Comparison of ENCODE assay signal across 8 mouse cellular contexts in the genomic region with DNA sequence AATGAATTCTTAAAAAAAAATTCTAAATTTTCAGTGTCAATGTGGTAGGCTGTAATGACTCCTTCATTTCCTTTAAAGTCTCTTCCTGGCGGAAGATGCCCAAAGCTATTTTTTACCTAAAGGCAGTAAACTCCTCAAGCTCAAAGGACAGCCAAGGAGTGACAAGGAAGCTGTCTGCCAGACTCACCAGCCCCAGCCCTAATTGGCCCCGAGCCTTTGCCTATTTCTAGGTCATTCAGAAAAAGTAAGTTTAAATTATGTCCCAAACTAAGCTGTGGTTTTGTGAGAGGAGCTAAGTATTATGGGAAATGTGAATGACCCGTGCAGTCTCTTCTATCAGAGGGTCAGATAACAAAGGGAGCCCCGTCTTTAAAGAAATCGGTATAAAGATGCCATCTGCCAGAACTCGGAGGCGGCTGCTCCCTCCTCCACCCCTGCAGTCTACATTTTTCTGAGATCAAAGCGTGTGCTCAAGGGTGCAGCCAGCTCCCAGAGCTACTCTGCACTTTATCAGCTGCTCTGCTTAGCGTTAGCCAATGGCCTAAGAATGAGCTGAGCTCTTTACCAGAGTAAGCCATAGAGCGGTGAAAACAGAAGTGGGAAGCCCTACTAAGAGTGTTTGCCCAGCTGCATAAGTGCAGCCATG. TPM values are rescaled to one million over a fixed set of nuclear protein-coding genes. Genes with fewer than 3 reads are reported as not detected.
DNase-seq lines count a peak whose midpoint lies in the region; ATAC-seq and TF ChIP-seq lines count a peak whose summit lies in the region.

No protein-coding gene starts in this region.

- TF ChIP-seq CTCF in midbrain, postnatal 0 days (IDR thresholded peaks at IDR 0.05): no peak

- H3K27ac ChIP-seq in kidney, embryonic 15.5 days: peak overlapping the region; percentile 24; the same call in 1 of the 2 replicates
- H3K27ac ChIP-seq in midbrain, postnatal 0 days (ENCODE audit: low read depth, low read length): no peak overlapping the region
- no peak overlapping the region for H3K27ac ChIP-seq in liver, embryonic 12.5 days

- no peaks in the 10 kb centered on the region for H3K36me3 ChIP-seq in kidney, embryonic 15.5 days
- H3K36me3 ChIP-seq in midbrain, postnatal 0 days (ENCODE audit: insufficient read depth, low read length): no peaks in the 10 kb centered on the region
- no peaks in the 10 kb centered on the region for H3K36me3 ChIP-seq in liver, embryonic 12.5 days

- peak; percentile 38; the same call in 1 of the 2 replicates for ATAC-seq in kidney, embryonic 15.5 days (replicated peaks; ENCODE audit: low FRiP score)
- 0 out of 2 replicates have a peak, but pooled peaks have one; percentile 41 for ATAC-seq in midbrain, postnatal 0 days (ENCODE audit: low FRiP score)
- no peak for ATAC-seq in CD4-positive, CD25-positive, alpha-beta regulatory T cell, adult 4 months
- no peak for ATAC-seq in liver, embryonic 12.5 days

- peaks cover 23% of the 10 kb centered on the region for H3K4me1 ChIP-seq in kidney, embryonic 15.5 days
- H3K4me1 ChIP-seq in midbrain, postnatal 0 days (ENCODE audit: insufficient read depth, low read length): 0 out of 2 replicates have a peak, but pooled peaks cover 6% of the 10 kb centered on the region
- H3K4me1 ChIP-seq in liver, embryonic 12.5 days: no peaks in the 10 kb centered on the region

- no peaks in the 10 kb centered on the region for H3K27me3 ChIP-seq in kidney, embryonic 15.5 days
- H3K27me3 ChIP-seq in midbrain, postnatal 0 days (ENCODE audit: insufficient read depth, low read length): no peaks in the 10 kb centered on the region
- H3K27me3 ChIP-seq in liver, embryonic 12.5 days (replicated peaks): peaks cover 27% of the 10 kb centered on the region

- H3K4me3 ChIP-seq in kidney, embryonic 15.5 days (replicated peaks): no peak overlapping the region
- H3K4me3 ChIP-seq in midbrain, postnatal 0 days (ENCODE audit: low read depth, low read length): no peak overlapping the region
- no peak overlapping the region for H3K4me3 ChIP-seq in liver, embryonic 12.5 days

- no peak overlapping the region for H3K9ac ChIP-seq in kidney, embryonic 15.5 days
- H3K9ac ChIP-seq in midbrain, postnatal 0 days (replicated peaks; ENCODE audit: low read length, poor library complexity, severe bottlenecking): no peak overlapping the region
- no peak overlapping the region for H3K9ac ChIP-seq in liver, embryonic 12.5 days

- peak overlapping the region; percentile 33 for H3K4me2 ChIP-seq in kidney, embryonic 15.5 days
- H3K4me2 ChIP-seq in midbrain, postnatal 0 days (ENCODE audit: low read depth, low read length, poor library complexity, severe bottlenecking): no peak overlapping the region; the same call in 1 of the 2 replicates
- H3K4me2 ChIP-seq in liver, embryonic 12.5 days: no peak overlapping the region

- WGBS in kidney, embryonic 15.5 days: 10% methylated on average over 10 of the region's 10 CpGs
- WGBS in midbrain, postnatal 0 days: 8% methylated on average over 10 of the region's 10 CpGs
- 26% methylated on average over 10 of the region's 10 CpGs for WGBS in liver, embryonic 12.5 days (ENCODE audit: insufficient replicate concordance)

- intact Hi-C loops in left cerebral cortex, postnatal 10 days (cut with DNase I): no loop called here

- no peaks in the 10 kb centered on the region for H3K9me3 ChIP-seq in kidney, embryonic 15.5 days (replicated peaks)
- no peaks in the 10 kb centered on the region for H3K9me3 ChIP-seq in midbrain, postnatal 0 days (ENCODE audit: low read length)
- H3K9me3 ChIP-seq in liver, embryonic 12.5 days (replicated peaks): 0 out of 2 replicates have a peak, but pooled peaks cover 3% of the 10 kb centered on the region

- no peak for DNase-seq in kidney, adult 8-10 months
- DNase-seq in embryo, embryonic 10 days (ENCODE audit: low spot score): peak; percentile 77
- peak; percentile 20 for DNase-seq in heart, postnatal 4 days
- no peak for DNase-seq in midbrain, postnatal 0 days (ENCODE audit: low spot score)
- no peak for DNase-seq in left cerebral cortex, postnatal 10 days (ENCODE audit: extremely low spot score in 1 of 2, low spot score in 2 of 2)

RNA-seq across cellular contexts. Expression of a gene that starts 7.9 kb away (rescaled TPM):
- 45.3 and 47.1 TPM in 2 replicates for polyA plus RNA-seq in kidney, embryonic 15.5 days (2015; fragmentation: Nextera tagmentation; extraction: Ambion mirVana)
- 100 to 1,000 TPM; 140 to 145 TPM for total RNA-seq in heart, postnatal 4 days (2021)
- total RNA-seq in midbrain, postnatal 0 days (2014; rRNA removed): 230 and 255 TPM in 2 replicates
- 285 and 290 TPM in 2 replicates for polyA plus RNA-seq in midbrain, postnatal 0 days (2015; fragmentation: Nextera tagmentation; extraction: Ambion mirVana)
- total RNA-seq in left cerebral cortex, postnatal 10 days (2021): 100 to 1,000 TPM; 407 to 409 TPM
- polyA plus RNA-seq in CD4-positive, CD25-positive, alpha-beta regulatory T cell, adult 4 months (2017; shearing (Covaris generic)): 100 to 1,000 TPM; 313 to 337 TPM
- 12.9 and 14.7 TPM in 2 replicates for polyA plus RNA-seq in liver, embryonic 12.5 days (2016; fragmentation: Nextera tagmentation; extraction: Ambion mirVana)

Comparison
In these comparisons a context has a peak if more than half of its experiments do, and no peak if none do; other contexts are left out.
1. ATAC-seq: peak in kidney, embryonic 15.5 days (single experiment) and midbrain, postnatal 0 days (single experiment); none in CD4-positive, CD25-positive, alpha-beta regulatory T cell, adult 4 months (single experiment) and liver, embryonic 12.5 days (single experiment).
2. DNase-seq: peak in embryo, embryonic 10 days (single experiment) and heart, postnatal 4 days (single experiment); none in kidney, adult 8-10 months (0 of 2), midbrain, postnatal 0 days (single experiment) and left cerebral cortex, postnatal 10 days (0 of 2).